ENCODE assay signal across 20 mouse cellular contexts in the genomic region with DNA sequence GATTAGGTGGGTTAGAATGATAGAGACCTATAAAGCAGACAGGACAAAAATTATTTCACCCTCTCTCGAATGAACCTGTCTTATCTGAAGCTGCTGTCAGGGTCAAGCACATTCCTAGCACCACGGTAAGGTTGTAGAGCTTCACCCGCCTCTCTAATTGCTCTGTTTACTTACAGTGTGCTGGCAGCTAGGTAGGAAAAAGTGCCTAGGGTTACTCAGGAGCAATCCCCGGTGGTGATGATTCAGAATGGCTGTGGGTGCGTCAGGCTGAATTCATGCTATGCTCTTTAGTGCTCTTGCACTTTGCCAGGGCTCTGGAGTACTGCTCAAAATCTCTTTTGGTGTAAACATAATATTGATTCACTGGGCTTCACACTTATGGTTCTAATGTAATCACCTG.
"Had no signal": no experiment of that assay in that cellular context is flagged by ENCODE, and none has a peak within 500 bp of the region (broad histone marks: within the 10 kb centered on the region; RNA-seq: fewer than 3 reads in every experiment).

No protein-coding gene starts in this region.

- H3K4me3 ChIP-seq: lung, embryonic 15.5 days; midbrain, embryonic 10.5 days; midbrain, embryonic 12.5 days; myocyte; neural tube, embryonic 13.5 days; neural tube, embryonic 15.5 days had no signal

- ATAC-seq: midbrain, embryonic 16.5 days had no signal

- H3K9me3 ChIP-seq: lung, embryonic 15.5 days; midbrain, embryonic 10.5 days; midbrain, embryonic 12.5 days; neural tube, embryonic 13.5 days; neural tube, embryonic 15.5 days had no signal

- H3K4me2 ChIP-seq: lung, embryonic 15.5 days; midbrain, embryonic 12.5 days; neural tube, embryonic 13.5 days; neural tube, embryonic 15.5 days had no signal

- H3K27ac ChIP-seq: liver, embryonic 14.5 days; lung, embryonic 15.5 days; midbrain, embryonic 10.5 days; midbrain, embryonic 12.5 days; neural tube, embryonic 13.5 days; neural tube, embryonic 15.5 days had no signal

- DNase-seq: lung, adult 2 months; lung, postnatal 10 days; lung, postnatal 4 days; midbrain, embryonic 14.5 days; retina, postnatal 1 day; right cerebral cortex, adult 18-20 months; right cerebral cortex, postnatal 25 days; right cerebral cortex, postnatal 4 days; spleen, adult 18-20 months; thymus, adult 2 months; thymus, postnatal 25 days; thymus, postnatal 4 days had no signal

- H3K4me1 ChIP-seq: midbrain, embryonic 10.5 days; midbrain, embryonic 12.5 days had no signal

- H3K36me3 ChIP-seq: lung, embryonic 15.5 days; midbrain, embryonic 10.5 days; midbrain, embryonic 12.5 days; neural tube, embryonic 13.5 days; neural tube, embryonic 15.5 days had no signal

- H3K27me3 ChIP-seq: lung, embryonic 15.5 days; midbrain, embryonic 12.5 days; neural tube, embryonic 13.5 days; neural tube, embryonic 15.5 days had no signal

- H3K9ac ChIP-seq: liver, embryonic 14.5 days; lung, embryonic 15.5 days; midbrain, embryonic 12.5 days; neural tube, embryonic 13.5 days; neural tube, embryonic 15.5 days had no signal
